Mouse (Mus musculus) CH12.LX (cell line): ENCODE results near the gene Ssbp2. TPM values are rescaled to one million over a fixed set of nuclear protein-coding genes. Genes with fewer than 3 reads are reported as not detected.

Experiments
- DNase-seq: peaks from one replicate; pipeline ENCODE4 v3.0.0-alpha.2; 2013; ENCODE audit errors: extremely low read depth
- H3K27ac ChIP-seq: 2 replicates; pipeline ENCODE4 v1.5.1; 2012; ENCODE audit warnings: low read depth, mild to moderate bottlenecking, control low read depth, moderate library complexity; ENCODE audit not compliant: insufficient read depth
- H3K27me3 ChIP-seq: replicated peaks from 2 replicates; pipeline ENCODE3; 2012; ENCODE audit warnings: inconsistent platforms
- H3K36me3 ChIP-seq, 2 experiments: replicated peaks in 1 of 2; 2 replicates each; pipeline versions ENCODE3 to v1.6.1; 2012; ENCODE audit warnings: inconsistent platforms in 1 of 2, low read length in 1 of 2, mild to moderate bottlenecking in 1 of 2, mixed read lengths in 1 of 2, moderate library complexity in 1 of 2; ENCODE audit not compliant: control insufficient read depth in 1 of 2, insufficient read depth in 1 of 2
- H3K4me1 ChIP-seq, 2 experiments: 2 replicates each; pipeline ENCODE4 v1.6.1; 2012; ENCODE audit warnings: inconsistent platforms in 1 of 2, moderate library complexity in 1 of 2; ENCODE audit not compliant: insufficient read depth in 2 of 2, control insufficient read depth in 1 of 2
- H3K4me2 ChIP-seq: 2 replicates; pipeline ENCODE4 v1.6.1; 2012; ENCODE audit warnings: low read depth, mild to moderate bottlenecking, control low read depth; ENCODE audit not compliant: poor library complexity, insufficient read depth, severe bottlenecking
- H3K4me3 ChIP-seq, 3 experiments: fragments of 150-350 bp in 1 of 3; sonication (generic) in 1 of 3; replicated peaks in 1 of 3; 2 replicates each; pipeline versions ENCODE3 to v1.5.1; 2011 to 2012; ENCODE audit warnings: low read depth in 2 of 3, low read length in 2 of 3, mild to moderate bottlenecking in 2 of 3, moderate library complexity in 2 of 3, control low read depth in 1 of 3, improper control_type of control experiment in 1 of 3, inconsistent platforms in 1 of 3, mixed read lengths in 1 of 3; ENCODE audit not compliant: poor library complexity in 1 of 3
- H3K79me2 ChIP-seq: replicated peaks from 2 replicates; pipeline ENCODE4 v1.6.1; 2012; ENCODE audit warnings: mild to moderate bottlenecking, moderate library complexity; ENCODE audit not compliant: control insufficient read depth, poor library complexity, insufficient read depth, severe bottlenecking; ENCODE audit errors: extremely low read depth
- H3K9ac ChIP-seq: 2 replicates; pipeline ENCODE4 v1.6.1; 2012; ENCODE audit warnings: low read depth, mild to moderate bottlenecking, control low read depth, moderate library complexity; ENCODE audit not compliant: insufficient read depth
- H3K9me3 ChIP-seq: replicated peaks from 2 replicates; pipeline ENCODE3; 2012; ENCODE audit warnings: low read length, inconsistent platforms, mixed read lengths
- CTCF ChIP-seq, 2 experiments: IDR thresholded peaks in 1 of 2; conservative IDR thresholded peaks in 1 of 2; 2 replicates each; pipeline ENCODE4 v1.5.1; 2011 to 2012; ENCODE audit warnings: low read depth in 2 of 2, low read length in 2 of 2, improper control_type of control experiment in 1 of 2, inconsistent platforms in 1 of 2, mild to moderate bottlenecking in 1 of 2, moderate library complexity in 1 of 2
- E2F4 ChIP-seq: IDR thresholded peaks from 2 replicates; pipeline ENCODE4 v1.6.1; 2011; ENCODE audit warnings: low read depth, low read length, improper control_type of control experiment; ENCODE audit not compliant: insufficient replicate concordance
- EP300 ChIP-seq: IDR thresholded peaks from 2 replicates; pipeline ENCODE4 v1.6.1; 2011; ENCODE audit warnings: low read length, improper control_type of control experiment
- ETS1 ChIP-seq: conservative IDR thresholded peaks from 2 replicates; pipeline ENCODE4 v1.6.1; 2012; ENCODE audit warnings: low read depth, mild to moderate bottlenecking, inconsistent platforms, low read length, improper control_type of control experiment, moderate library complexity
- HCFC1 ChIP-seq: IDR thresholded peaks from 2 replicates; pipeline ENCODE4 v1.6.1; 2012; ENCODE audit warnings: low read depth, mild to moderate bottlenecking, inconsistent platforms, low read length, improper control_type of control experiment
- IRF4 ChIP-seq: IDR thresholded peaks from 2 replicates; pipeline ENCODE4 v1.6.1; 2014; ENCODE audit warnings: low read depth, mild to moderate bottlenecking, inconsistent platforms, low read length, improper control_type of control experiment
- JUN ChIP-seq: IDR thresholded peaks from 2 replicates; pipeline ENCODE4 v1.6.1; 2011; ENCODE audit warnings: low read depth, mild to moderate bottlenecking, low read length, improper control_type of control experiment, moderate library complexity; ENCODE audit not compliant: insufficient read depth
- MAFK ChIP-seq: IDR thresholded peaks from 2 replicates; pipeline ENCODE4 v1.6.1; 2011; ENCODE audit warnings: low read length, improper control_type of control experiment; ENCODE audit not compliant: insufficient replicate concordance
- MEF2A ChIP-seq: IDR thresholded peaks from 2 replicates; pipeline ENCODE4 v1.6.1; 2014; ENCODE audit warnings: low read depth, mild to moderate bottlenecking, inconsistent platforms, low read length, improper control_type of control experiment, borderline replicate concordance
- MYC ChIP-seq: IDR thresholded peaks from 2 replicates; pipeline ENCODE4 v1.6.1; 2011; ENCODE audit warnings: low read depth, mild to moderate bottlenecking, improper control_type of control experiment, low read length
- POLR2A ChIP-seq: IDR thresholded peaks from 2 replicates; pipeline ENCODE4 v1.6.1; 2011; ENCODE audit warnings: low read depth, mild to moderate bottlenecking, improper control_type of control experiment, low read length
- RAD21 ChIP-seq: IDR thresholded peaks from 2 replicates; pipeline ENCODE4 v1.6.1; 2011; ENCODE audit warnings: low read depth, mild to moderate bottlenecking, low read length, improper control_type of control experiment, moderate library complexity
- SMC3 ChIP-seq: IDR thresholded peaks from 2 replicates; pipeline ENCODE4 v1.6.1; 2011; ENCODE audit warnings: low read depth, low read length, improper control_type of control experiment
- USF1 ChIP-seq: IDR thresholded peaks from 2 replicates; pipeline ENCODE4 v1.6.1; 2014; ENCODE audit warnings: low read depth, mild to moderate bottlenecking, inconsistent platforms, low read length, improper control_type of control experiment
- USF2 ChIP-seq: conservative IDR thresholded peaks from 2 replicates; pipeline ENCODE4 v1.6.1; 2011; ENCODE audit warnings: low read depth, low read length, improper control_type of control experiment
- ZMIZ1 ChIP-seq: IDR thresholded peaks from 2 replicates; pipeline ENCODE4 v1.6.1; 2012; ENCODE audit warnings: low read depth, mild to moderate bottlenecking, inconsistent platforms, low read length, improper control_type of control experiment
- ZNF384 ChIP-seq: IDR thresholded peaks from 2 replicates; pipeline ENCODE4 v1.6.1; 2012; ENCODE audit warnings: low read depth, low read length, improper control_type of control experiment, inconsistent platforms
- dilution Hi-C: fragments of 300-500 bp; cut with MboI; formaldehyde crosslinking; loops from 2 replicates; pipeline ENCODE4 v1.14.3; 2020; ENCODE audit warnings: low sequenced_read_pairs; ENCODE audit not compliant: extremely low pct_unique_long_range_greater_than_20kb, extremely low pct_ligation_motif_present
- in situ Hi-C: fragments of 300-500 bp; cut with MboI; formaldehyde crosslinking; loops from 3 replicates; pipeline ENCODE4 v1.14.3; 2019; ENCODE audit warnings: low sequenced_read_pairs, low pct_ligation_motif_present, low pct_unique_long_range_greater_than_20kb, mixed read lengths
- polyA plus RNA-seq: library from polyadenylated mRNA; unstranded; fragments of >175 nt; gene quantifications from 2 replicates; pipeline ENCODE4 v1.2.1, GENCODE M21; 2012; ENCODE audit warnings: low read depth; ENCODE audit not compliant: insufficient read length
- total RNA-seq, 2 experiments: library from RNA; depleted of rRNA; stranded (reverse); fragments of 300-350 nt in 1 of 2; fragments of >200 nt in 1 of 2; gene quantifications; 2 replicates each; pipeline ENCODE4 v1.2.3; 2012 to 2014

The Ssbp2 gene
- total and polyA plus RNA-seq, 3 experiments: 1.9 to 3.6 (median 1.9) TPM

- no peaks in the 10 kb centered on the region for H3K79me2 ChIP-seq
- 0 out of 4 replicates have a peak, but pooled peaks cover 0 to 2% of the 10 kb centered on the region in 2 experiments for H3K4me1 ChIP-seq
- TF ChIP-seq SMC3 (no peak), POLR2A (no peak), CTCF (conservative IDR thresholded peaks at IDR 0.05 in 1 of 2, IDR thresholded peaks at IDR 0.05 in 1 of 2; ENCODE audit: low read depth in 2 of 2, low read length in 2 of 2) (no peak)
- no peaks in the 10 kb centered on the region for H3K9me3 ChIP-seq
- dilution Hi-C loops (no loop called here), in situ Hi-C loops (no loop called here)
- DNase-seq: no peak
- no peaks in the 10 kb centered on the region for H3K36me3 ChIP-seq
- H3K4me2 ChIP-seq: peak overlapping the region; percentile 41; the same call in 1 of the 2 replicates
- peak overlapping the region; percentile 15 to 44 (median 32) for H3K4me3 ChIP-seq
- H3K9ac ChIP-seq: no peak overlapping the region
- H3K27ac ChIP-seq: no peak overlapping the region
- no peaks in the 10 kb centered on the region for H3K27me3 ChIP-seq
These were observed 29.2 kb upstream of the Ssbp2 start for GRCm38 (mm10) chr13:91430867-91431266.

GRCm38 (mm10) chr13:91431392-91432355 is 28.4 kb upstream of the Ssbp2 start:
- Histone ChIP-seq H3K79me2 (no peaks in the 10 kb centered on the region), H3K4me3 (no peak overlapping the region), H3K27me3 (no peaks in the 10 kb centered on the region), H3K9me3 (no peaks in the 10 kb centered on the region), H3K4me2 (0 out of 2 replicates have a peak overlapping the region, but pooled peaks have one; percentile 22), H3K36me3 (no peaks in the 10 kb centered on the region), H3K9ac (no peak overlapping the region), H3K4me1 (0 out of 4 replicates have a peak, but pooled peaks cover 0 to 2% of the 10 kb centered on the region in 2 experiments), H3K27ac (no peak overlapping the region)
- dilution Hi-C loops (no loop called here), in situ Hi-C loops (no loop called here)
- no peak for DNase-seq
- TF ChIP-seq ETS1 (no peak), RAD21 (no peak), IRF4 (no peak), ZMIZ1 (no peak), MAFK (no peak), EP300 (no peak), ZNF384 (no peak), USF1 (no peak), SMC3 (no peak), USF2 (no peak), HCFC1 (no peak), MEF2A (no peak), E2F4 (no peak), JUN (no peak), MYC (no peak)
